Mouse (Mus musculus) kidney, adult 2 months (tissue): ENCODE results near the gene Ndufa4.

Experiments used
- CTCF ChIP-seq: fragments of 200-500 bp; conservative IDR thresholded peaks from 2 replicates; pipeline ENCODE4 v1.5.1; 2011; ENCODE audit warnings: low read depth, mild to moderate bottlenecking, control low read depth, low read length, moderate library complexity, mixed read lengths; ENCODE audit not compliant: insufficient read depth, insufficient read length
- POLR2A ChIP-seq: fragments of 200-500 bp; IDR thresholded peaks from one replicate; pipeline ENCODE4 v1.6.1; 2011; ENCODE audit warnings: low read depth, low read length, control low read depth

GRCm38 (mm10) chr6:11927485-11927884, 20.2 kb upstream of the Ndufa4 start:
- TF ChIP-seq CTCF (no peak), POLR2A (no peak)
